Mouse (Mus musculus): Measurements from ENCODE around the gene Zfp423.

Zfp423 gene

GRCm38 (mm10) chr8:87952298-87952697 is 7.1 kb downstream of the Zfp423 start:
- in situ Hi-C loops (cut with MboI, MseI): no loop called here

- in situ Hi-C loops (cut with MboI, MseI): no loop called here
Observed at GRCm38 (mm10) chr8:87944225-87944934, 15.0 kb downstream of the Zfp423 start.

- in situ Hi-C loops (cut with MboI, MseI): no loop called here
Observed at GRCm38 (mm10) chr8:87943651-87944091, 15.7 kb downstream of the Zfp423 start.

GRCm38 (mm10) chr8:87940646-87941045 is 18.7 kb downstream of the Zfp423 start:
- in situ Hi-C loops (cut with MboI, MseI): no loop called here

GRCm38 (mm10) chr8:87939308-87939936 is 20.0 kb downstream of the Zfp423 start:
- in situ Hi-C loops (cut with MboI, MseI): no loop called here

GRCm38 (mm10) chr8:87938351-87939232 is 20.8 kb downstream of the Zfp423 start:
- in situ Hi-C loops (cut with MboI, MseI): no loop called here

- in situ Hi-C loops (cut with MboI, MseI): no loop called here
Observed at GRCm38 (mm10) chr8:87937211-87937610, 22.2 kb downstream of the Zfp423 start.

GRCm38 (mm10) chr8:87935088-87935680 is 24.2 kb downstream of the Zfp423 start:
- in situ Hi-C loops (cut with MboI, MseI): no loop called here

GRCm38 (mm10) chr8:87934175-87934574 is 25.2 kb downstream of the Zfp423 start:
- in situ Hi-C loops (cut with MboI, MseI): no loop called here

- in situ Hi-C loops (cut with MboI, MseI): no loop called here
Observed at GRCm38 (mm10) chr8:87933752-87934151, 25.6 kb downstream of the Zfp423 start.

- in situ Hi-C loops (cut with MboI, MseI): no loop called here
Observed at GRCm38 (mm10) chr8:87928857-87929256, 30.5 kb downstream of the Zfp423 start.

- in situ Hi-C loops (cut with MboI, MseI): no loop called here
Observed at GRCm38 (mm10) chr8:87927034-87927830, 32.2 kb downstream of the Zfp423 start.

- in situ Hi-C loops (cut with MboI, MseI): no loop called here
Observed at GRCm38 (mm10) chr8:87926098-87926890, 33.1 kb downstream of the Zfp423 start.

GRCm38 (mm10) chr8:87922936-87923335 is 36.5 kb downstream of the Zfp423 start:
- in situ Hi-C loops (cut with MboI, MseI): no loop called here

GRCm38 (mm10) chr8:87922446-87922845 is 36.9 kb downstream of the Zfp423 start:
- in situ Hi-C loops (cut with MboI, MseI): no loop called here

- in situ Hi-C loops (cut with MboI, MseI): no loop called here
Observed at GRCm38 (mm10) chr8:87918004-87918403, 41.4 kb downstream of the Zfp423 start.

- in situ Hi-C loops (cut with MboI, MseI): no loop called here
Observed at GRCm38 (mm10) chr8:87915763-87916162, 43.6 kb downstream of the Zfp423 start.

GRCm38 (mm10) chr8:87914247-87914967 is 45.0 kb downstream of the Zfp423 start:
- in situ Hi-C loops (cut with MboI, MseI): no loop called here

GRCm38 (mm10) chr8:87908940-87909339 is 50.5 kb downstream of the Zfp423 start:
- in situ Hi-C loops (cut with MboI, MseI): no loop called here

GRCm38 (mm10) chr8:87905404-87905803 is 54.0 kb downstream of the Zfp423 start:
- in situ Hi-C loops (cut with MboI, MseI): no loop called here

All from regulatory T cell (primary cell).